Comparison of ENCODE assay signal across 9 mouse cellular contexts in the genomic region with DNA sequence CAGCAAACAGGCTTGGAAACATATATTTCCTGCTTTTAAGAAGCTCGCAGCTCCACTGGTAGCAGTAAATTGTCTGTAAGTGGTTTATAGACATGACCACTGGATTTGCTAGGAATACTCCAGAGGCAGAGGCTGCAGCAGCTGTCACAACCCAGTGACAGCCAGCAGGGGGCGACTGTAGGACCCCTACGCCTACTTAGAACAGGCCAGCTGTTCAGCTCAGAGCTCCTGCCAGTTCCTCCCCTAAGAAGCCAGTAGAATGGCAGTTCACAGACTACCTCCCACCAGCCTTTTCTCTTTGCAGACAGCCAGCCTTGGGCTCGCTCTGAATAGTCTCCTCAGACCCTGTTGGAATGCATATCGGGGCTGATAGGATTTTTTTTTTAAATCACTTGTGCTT. TPM values are rescaled to one million over a fixed set of nuclear protein-coding genes. Genes with fewer than 3 reads are reported as not detected.
A peak's percentile ranks its signal among the peaks of the same experiment; 100 is the strongest.
DNase-seq lines count a peak whose midpoint lies in the region; ATAC-seq and TF ChIP-seq lines count a peak whose summit lies in the region.
"Had no signal": no experiment of that assay in that cellular context is flagged by ENCODE, and none has a peak within 500 bp of the region (broad histone marks: within the 10 kb centered on the region; RNA-seq: fewer than 3 reads in every experiment).

No protein-coding gene starts in this region.

- WGBS in forebrain, embryonic 10.5 days: 17% methylated on average over 5 of the region's 5 CpGs
- WGBS in forebrain, embryonic 12.5 days: 10% methylated on average over 5 of the region's 5 CpGs
- 9% methylated on average over 5 of the region's 5 CpGs for WGBS in forebrain, embryonic 14.5 days
- 10% methylated on average over 5 of the region's 5 CpGs for WGBS in hindbrain, postnatal 0 days
- 14% methylated on average over 5 of the region's 5 CpGs for WGBS in midbrain, embryonic 12.5 days

- no peak for ATAC-seq in forebrain, embryonic 12.5 days (ENCODE audit: low FRiP score)
- ATAC-seq in forebrain, embryonic 14.5 days: peak; percentile 72
- peak; percentile 87 for ATAC-seq in hindbrain, postnatal 0 days
- ATAC-seq in midbrain, embryonic 12.5 days (ENCODE audit: low FRiP score, low read depth): peak; percentile 68

- H3K27me3 ChIP-seq in forebrain, embryonic 10.5 days (ENCODE audit: poor library complexity, severe bottlenecking): no peaks in the 10 kb centered on the region
- no peaks in the 10 kb centered on the region for H3K27me3 ChIP-seq in forebrain, embryonic 12.5 days
- no peaks in the 10 kb centered on the region for H3K27me3 ChIP-seq in forebrain, embryonic 14.5 days (replicated peaks; ENCODE audit: control insufficient read depth, insufficient read depth, low read length)
- H3K27me3 ChIP-seq in hindbrain, postnatal 0 days (ENCODE audit: insufficient read depth, low read length): no peaks in the 10 kb centered on the region
- H3K27me3 ChIP-seq in midbrain, embryonic 12.5 days: 0 out of 2 replicates have a peak, but pooled peaks cover 4% of the 10 kb centered on the region
- H3K27me3 ChIP-seq: liver, embryonic 15.5 days had no signal

- H3K4me3 ChIP-seq in forebrain, embryonic 10.5 days: no peak overlapping the region
- H3K4me3 ChIP-seq in forebrain, embryonic 12.5 days (replicated peaks): no peak overlapping the region
- H3K4me3 ChIP-seq in forebrain, embryonic 14.5 days (ENCODE audit: low read depth, low read length): no peak overlapping the region
- no peak overlapping the region for H3K4me3 ChIP-seq in hindbrain, postnatal 0 days (ENCODE audit: low read length)
- H3K4me3 ChIP-seq in midbrain, embryonic 12.5 days: no peak overlapping the region
- H3K4me3 ChIP-seq: liver, embryonic 15.5 days had no signal

- peaks cover 8% of the 10 kb centered on the region for H3K4me1 ChIP-seq in forebrain, embryonic 10.5 days
- peaks cover 6% of the 10 kb centered on the region; the same call in 1 of the 2 replicates for H3K4me1 ChIP-seq in forebrain, embryonic 12.5 days
- peaks cover 6% of the 10 kb centered on the region for H3K4me1 ChIP-seq in forebrain, embryonic 14.5 days (ENCODE audit: control insufficient read depth, insufficient read depth, low read length)
- no peaks in the 10 kb centered on the region for H3K4me1 ChIP-seq in hindbrain, postnatal 0 days (ENCODE audit: insufficient read depth, low read length)
- H3K4me1 ChIP-seq in midbrain, embryonic 12.5 days: peaks cover 7% of the 10 kb centered on the region
- H3K4me1 ChIP-seq: liver, embryonic 15.5 days had no signal

- no peak overlapping the region for H3K4me2 ChIP-seq in forebrain, embryonic 12.5 days
- no peak overlapping the region for H3K4me2 ChIP-seq in forebrain, embryonic 14.5 days (ENCODE audit: low read length)
- no peak overlapping the region for H3K4me2 ChIP-seq in hindbrain, postnatal 0 days (ENCODE audit: low read depth, low read length)
- H3K4me2 ChIP-seq in midbrain, embryonic 12.5 days (replicated peaks): no peak overlapping the region
- H3K4me2 ChIP-seq: liver, embryonic 15.5 days had no signal

- DNase-seq in forebrain, embryonic 10.5 days (ENCODE audit: extremely low spot score, low spot score): peak; percentile 77
- DNase-seq in ZHBTc4 (ENCODE audit: low read depth, low spot score): peak; percentile 86
- peak; percentile 84 for DNase-seq in forebrain, embryonic 14.5 days (ENCODE audit: low spot score)
- peak; percentile 88 for DNase-seq in hindbrain, postnatal 0 days (ENCODE audit: low spot score)
- peak; percentile 50 to 82 for DNase-seq in left cerebral cortex, postnatal 10 days (ENCODE audit: extremely low spot score in 1 of 2, low spot score in 2 of 2)
- peak; percentile 34 for DNase-seq in skeletal muscle tissue, adult 2 months (ENCODE audit: low read depth, low spot score)

- peak; percentile 79 for TF ChIP-seq CTCF in hindbrain, postnatal 0 days (IDR thresholded peaks at IDR 0.05; ENCODE audit: low read depth)

- no peaks in the 10 kb centered on the region for H3K36me3 ChIP-seq in forebrain, embryonic 10.5 days (replicated peaks)
- no peaks in the 10 kb centered on the region for H3K36me3 ChIP-seq in forebrain, embryonic 12.5 days (replicated peaks)
- no peaks in the 10 kb centered on the region for H3K36me3 ChIP-seq in forebrain, embryonic 14.5 days (ENCODE audit: control insufficient read depth, insufficient read depth, low read length)
- H3K36me3 ChIP-seq in hindbrain, postnatal 0 days (ENCODE audit: insufficient read depth, low read length): no peaks in the 10 kb centered on the region
- no peaks in the 10 kb centered on the region for H3K36me3 ChIP-seq in midbrain, embryonic 12.5 days

- no peak overlapping the region for H3K27ac ChIP-seq in forebrain, embryonic 10.5 days
- H3K27ac ChIP-seq in forebrain, embryonic 12.5 days: no peak overlapping the region
- peak overlapping the region; percentile 9; the same call in 1 of the 2 replicates for H3K27ac ChIP-seq in forebrain, embryonic 14.5 days (ENCODE audit: low read depth, low read length)
- no peak overlapping the region for H3K27ac ChIP-seq in hindbrain, postnatal 0 days
- no peak overlapping the region for H3K27ac ChIP-seq in midbrain, embryonic 12.5 days (replicated peaks)
- H3K27ac ChIP-seq: liver, embryonic 15.5 days had no signal

- no peaks in the 10 kb centered on the region for H3K9me3 ChIP-seq in forebrain, embryonic 10.5 days
- H3K9me3 ChIP-seq in forebrain, embryonic 12.5 days: no peaks in the 10 kb centered on the region
- H3K9me3 ChIP-seq in forebrain, embryonic 14.5 days (replicated peaks; ENCODE audit: control insufficient read depth, low read length): no peaks in the 10 kb centered on the region
- no peaks in the 10 kb centered on the region for H3K9me3 ChIP-seq in hindbrain, postnatal 0 days (ENCODE audit: low read length)
- no peaks in the 10 kb centered on the region for H3K9me3 ChIP-seq in midbrain, embryonic 12.5 days
- H3K9me3 ChIP-seq: liver, embryonic 15.5 days had no signal

- intact Hi-C loops in left cerebral cortex, postnatal 10 days (cut with DNase I): no loop called here

- H3K9ac ChIP-seq in forebrain, embryonic 12.5 days: no peak overlapping the region
- H3K9ac ChIP-seq in forebrain, embryonic 14.5 days (ENCODE audit: low read length): no peak overlapping the region; the same call in 1 of the 2 replicates
- H3K9ac ChIP-seq in hindbrain, postnatal 0 days (replicated peaks; ENCODE audit: low read length): no peak overlapping the region
- no peak overlapping the region for H3K9ac ChIP-seq in midbrain, embryonic 12.5 days (replicated peaks)
- H3K9ac ChIP-seq: liver, embryonic 15.5 days had no signal

RNA-seq across cellular contexts. Expression of a gene that starts 10.7 kb away (rescaled TPM):
- 1.9 and 2.0 TPM in 2 replicates for polyA plus RNA-seq in forebrain, embryonic 10.5 days (2016; fragmentation: Nextera tagmentation; extraction: Ambion mirVana)
- polyA plus RNA-seq in forebrain, embryonic 12.5 days (2016; fragmentation: Nextera tagmentation; extraction: Ambion mirVana): 1.5 and 2.3 TPM in 2 replicates
- polyA plus RNA-seq in forebrain, embryonic 14.5 days (2014; fragmentation: Nextera tagmentation; extraction: Ambion mirVana): 2.6 and 3.0 TPM in 2 replicates
- 6.0 and 10.4 TPM in 2 replicates for total RNA-seq in hindbrain, postnatal 0 days (2014; rRNA removed)
- polyA plus RNA-seq in hindbrain, postnatal 0 days (2015; fragmentation: Nextera tagmentation; extraction: Ambion mirVana): 10.3 and 13.2 TPM in 2 replicates
- total RNA-seq in left cerebral cortex, postnatal 10 days (2021): 1 to 10 TPM; 2.1 to 5.7 TPM
- 2.0 and 2.4 TPM in 2 replicates for polyA plus RNA-seq in midbrain, embryonic 12.5 days (2016; fragmentation: Nextera tagmentation; extraction: Ambion mirVana)

RNA-seq across cellular contexts. Expression of a gene that starts 58.4 kb away (rescaled TPM):
- polyA plus RNA-seq in forebrain, embryonic 10.5 days (2016; fragmentation: Nextera tagmentation; extraction: Ambion mirVana): 16.2 and 17.9 TPM in 2 replicates
- 34.1 and 39.7 TPM in 2 replicates for polyA plus RNA-seq in forebrain, embryonic 12.5 days (2016; fragmentation: Nextera tagmentation; extraction: Ambion mirVana)
- polyA plus RNA-seq in forebrain, embryonic 14.5 days (2014; fragmentation: Nextera tagmentation; extraction: Ambion mirVana): 30.3 and 55.7 TPM in 2 replicates
- 134 and 169 TPM in 2 replicates for total RNA-seq in hindbrain, postnatal 0 days (2014; rRNA removed)
- 521 and 663 TPM in 2 replicates for polyA plus RNA-seq in hindbrain, postnatal 0 days (2015; fragmentation: Nextera tagmentation; extraction: Ambion mirVana)
- 100 to 1,000 TPM; 560 to 613 TPM for total RNA-seq in left cerebral cortex, postnatal 10 days (2021)
- 74.5 and 80.3 TPM in 2 replicates for polyA plus RNA-seq in midbrain, embryonic 12.5 days (2016; fragmentation: Nextera tagmentation; extraction: Ambion mirVana)

RNA-seq across cellular contexts. Expression of a gene that starts 59.1 kb away (rescaled TPM):
- not detected in 2 replicates for polyA plus RNA-seq in forebrain, embryonic 10.5 days (2016; fragmentation: Nextera tagmentation; extraction: Ambion mirVana)
- not detected in 2 replicates for polyA plus RNA-seq in forebrain, embryonic 12.5 days (2016; fragmentation: Nextera tagmentation; extraction: Ambion mirVana)
- polyA plus RNA-seq in forebrain, embryonic 14.5 days (2014; fragmentation: Nextera tagmentation; extraction: Ambion mirVana): not detected in 2 replicates
- total RNA-seq in hindbrain, postnatal 0 days (2014; rRNA removed): not detected in 2 replicates
- polyA plus RNA-seq in hindbrain, postnatal 0 days (2015; fragmentation: Nextera tagmentation; extraction: Ambion mirVana): not detected in 2 replicates
- not detected for total RNA-seq in left cerebral cortex, postnatal 10 days (2021)
- polyA plus RNA-seq in midbrain, embryonic 12.5 days (2016; fragmentation: Nextera tagmentation; extraction: Ambion mirVana): not detected in 2 replicates
- polyA plus RNA-seq: liver, embryonic 15.5 days had no signal

Comparison
In these comparisons a context has a peak if more than half of its experiments do, and no peak if none do; other contexts are left out.
1. DNase-seq: peak in every context shown above with its lines; median percentile 88 in hindbrain, postnatal 0 days; 86 in ZHBTc4; 84 in forebrain, embryonic 14.5 days; 77 in forebrain, embryonic 10.5 days; 66 in left cerebral cortex, postnatal 10 days; 34 in skeletal muscle tissue, adult 2 months.